Mouse (Mus musculus): ENCODE results near the gene Cnot2.

GRCm38 (mm10) chr10:116599056-116599850 is 17.9 kb upstream of the Cnot2 start:
- TF ChIP-seq CTCF (conservative IDR thresholded peaks at IDR 0.05; ENCODE audit: low read length) (no peak), POU5F1 (IDR thresholded peaks at IDR 0.05; ENCODE audit: borderline replicate concordance, low read length) (no peak), NANOG (IDR thresholded peaks at IDR 0.05; ENCODE audit: borderline replicate concordance, low read length) (no peak)

Measured in E14TG2a.4 (cell line).